Mouse (Mus musculus) right cerebral cortex, adult 18-20 months (tissue): ENCODE measurements around the gene Zfp423.

Experiments
- DNase-seq: peaks from one replicate; pipeline ENCODE4 v3.0.0; 2022; ENCODE audit warnings: mixed read lengths

The Zfp423 gene

GRCm38 (mm10) chr8:87689192-87689591 lies 270.2 kb downstream of the Zfp423 start:
- DNase-seq: no peak

DNA sequence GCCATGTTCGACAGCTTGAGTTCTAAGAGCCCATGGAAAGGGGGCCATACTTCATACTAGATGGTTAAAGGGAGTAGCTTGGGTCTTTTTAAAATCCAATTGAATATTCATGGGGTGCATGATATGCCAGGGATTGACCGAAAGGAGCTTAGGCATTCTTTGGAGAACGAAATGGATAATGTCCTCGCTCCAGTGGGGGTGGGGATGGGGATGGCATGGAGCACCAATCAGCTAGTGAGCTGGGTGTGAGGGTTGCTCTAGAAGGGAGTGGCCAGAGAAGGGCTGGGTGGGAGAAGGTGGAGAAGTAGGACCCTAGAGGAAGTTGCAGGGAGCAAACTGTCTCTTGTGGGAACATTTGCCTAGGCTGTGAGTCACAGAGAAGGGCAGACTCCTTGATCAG lies 271.0 kb downstream of the Zfp423 start:
- DNase-seq: no peak

DNA sequence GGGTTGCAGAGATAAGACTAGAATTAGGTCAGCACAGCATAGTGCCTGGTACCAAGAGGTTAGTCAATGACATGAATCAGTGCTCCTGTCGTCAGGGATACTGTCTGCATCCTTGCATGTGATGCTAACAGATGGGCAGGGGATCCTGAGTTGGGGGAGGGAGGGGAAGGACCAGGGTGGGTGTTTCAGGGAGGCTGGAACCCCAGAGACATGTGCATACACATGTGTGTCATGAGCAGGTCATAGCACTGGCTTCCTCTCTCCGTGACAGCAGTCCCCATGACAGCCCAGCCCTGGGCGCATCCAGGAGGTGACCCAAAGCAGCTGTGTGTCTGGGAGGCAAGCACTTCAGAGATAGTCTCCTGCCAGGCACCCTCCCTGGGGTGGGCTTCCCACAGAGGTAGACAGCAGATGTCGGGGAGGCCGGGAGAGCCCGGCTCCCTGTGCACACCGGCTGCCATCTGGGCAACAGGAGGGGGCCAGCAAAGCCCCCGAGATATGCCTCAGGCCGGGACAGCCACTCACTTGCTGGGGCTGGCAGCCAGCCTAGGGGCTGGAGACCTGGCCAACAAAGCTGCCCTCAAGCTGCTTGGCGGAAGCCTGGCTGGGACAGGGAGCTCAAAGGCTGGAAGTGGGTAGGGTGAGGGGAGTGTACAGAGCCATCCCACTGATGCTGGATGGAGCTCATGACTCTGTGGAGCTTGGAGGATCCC lies 272.3 kb downstream of the Zfp423 start:
- no peak for DNase-seq

GRCm38 (mm10) chr8:87686026-87686425 lies 273.4 kb downstream of the Zfp423 start:
- no peak for DNase-seq

- no peak for DNase-seq
These were observed 274.0 kb downstream of the Zfp423 start for GRCm38 (mm10) chr8:87685392-87685791.

- DNase-seq: no peak
These were observed 277.3 kb downstream of the Zfp423 start for GRCm38 (mm10) chr8:87682066-87682465.

- DNase-seq: no peak
These were observed 279.4 kb downstream of the Zfp423 start for GRCm38 (mm10) chr8:87680034-87680433.

DNA sequence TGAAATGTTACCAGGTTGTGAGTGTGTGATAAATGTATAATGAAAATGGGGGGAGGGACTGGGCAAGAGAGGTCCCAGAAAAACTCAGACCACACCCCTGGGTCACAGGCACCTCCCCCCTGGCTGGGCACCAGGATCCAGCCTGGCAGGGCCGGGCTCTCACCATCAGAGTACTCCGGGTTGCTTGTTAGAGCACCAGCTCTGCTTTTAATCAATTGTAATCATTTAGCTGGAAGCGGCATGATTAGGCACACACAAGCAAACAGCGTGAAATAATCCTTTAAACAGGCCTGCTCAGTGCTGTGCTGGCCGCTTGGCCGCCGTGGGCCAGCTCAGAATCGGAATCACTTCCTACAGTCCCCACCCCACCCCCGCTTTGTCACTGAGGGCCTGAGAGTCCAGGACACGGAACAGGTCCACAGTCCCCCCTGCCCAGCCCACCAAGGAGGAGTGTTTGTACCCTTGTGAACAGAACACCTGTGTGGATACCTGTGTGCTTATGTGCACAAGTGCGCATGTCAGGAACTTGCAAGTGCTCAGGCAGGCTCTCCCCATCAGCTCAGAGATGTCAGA lies 279.9 kb downstream of the Zfp423 start:
- no peak for DNase-seq

DNA sequence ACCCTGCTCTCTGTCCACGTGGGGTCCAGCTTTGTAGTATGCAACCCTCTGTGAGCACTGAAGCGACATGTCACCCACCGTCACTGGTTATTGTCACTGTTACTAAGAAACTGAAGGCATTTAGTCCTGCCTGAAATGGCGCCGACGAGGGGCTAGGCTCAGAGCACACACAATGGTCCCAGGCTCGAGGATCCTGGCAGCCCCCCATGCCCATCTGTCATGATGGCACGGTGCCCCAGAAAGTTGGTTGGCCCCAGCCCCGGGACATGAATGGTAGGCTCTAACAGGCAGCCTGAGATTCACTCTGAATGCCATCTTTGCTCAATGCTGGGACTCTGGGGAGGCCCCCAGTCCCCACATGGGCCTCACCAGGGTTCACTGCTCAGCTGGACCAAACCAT lies 284.0 kb downstream of the Zfp423 start:
- no peak for DNase-seq

DNA sequence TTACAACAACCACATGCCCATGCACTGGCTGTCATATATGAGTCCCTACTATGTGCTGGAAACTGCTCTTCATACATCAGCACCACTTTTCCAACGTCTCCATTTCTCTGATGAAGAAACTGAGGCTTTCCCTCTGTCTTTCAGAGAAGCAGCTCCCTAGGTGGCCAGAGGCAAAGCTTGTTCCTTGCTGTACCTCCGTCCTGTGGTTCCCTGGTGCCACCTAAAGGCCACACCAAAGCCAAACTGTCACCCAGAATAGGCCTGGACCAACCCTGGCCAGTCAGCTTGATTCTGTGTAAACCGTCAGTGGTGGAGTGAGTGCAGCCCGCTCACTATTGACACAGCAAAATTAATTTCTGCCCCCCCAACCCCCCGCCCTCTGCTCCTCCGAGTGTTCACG lies 285.2 kb downstream of the Zfp423 start:
- DNase-seq: no peak

DNA sequence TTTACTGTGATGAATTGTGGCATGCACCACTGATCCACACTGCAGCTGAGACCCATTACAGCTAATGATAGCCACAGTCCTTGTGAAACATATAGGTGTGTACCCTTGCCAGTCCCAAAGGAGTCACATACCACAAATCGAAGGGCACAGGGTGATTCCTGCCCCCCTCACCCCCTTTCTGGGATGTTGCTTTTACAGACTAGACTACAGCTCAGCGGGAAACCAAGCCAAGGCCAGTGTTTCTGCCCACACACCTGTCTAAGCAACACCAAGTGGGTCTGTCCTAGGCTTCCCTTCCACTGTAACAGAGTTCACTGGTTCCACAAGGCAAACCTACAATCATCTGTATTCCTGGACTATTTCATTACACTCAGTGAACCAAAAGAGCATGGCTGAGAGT lies 287.2 kb downstream of the Zfp423 start:
- no peak for DNase-seq

- DNase-seq: peak; percentile 33
These were observed 288.0 kb downstream of the Zfp423 start for GRCm38 (mm10) chr8:87671209-87671970.

DNA sequence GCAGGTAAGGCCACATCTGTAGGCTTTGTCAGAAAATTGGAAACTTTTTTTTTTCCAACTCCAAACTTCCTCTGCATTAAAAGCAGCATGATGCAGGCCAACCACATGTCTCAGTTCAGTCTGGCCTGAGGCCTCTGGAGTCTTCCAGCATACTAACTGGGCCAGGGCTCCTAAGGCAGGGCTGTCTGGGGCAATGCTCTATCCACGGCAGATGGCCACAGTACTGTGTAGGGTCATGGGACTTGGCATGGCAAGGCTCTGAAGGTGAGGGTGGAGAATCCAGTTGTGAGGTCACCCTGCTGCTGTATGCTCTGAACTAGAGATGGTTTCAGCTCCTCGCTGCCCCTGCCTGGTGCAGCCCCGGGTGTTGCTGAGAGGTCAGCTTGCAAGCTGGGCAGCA lies 289.2 kb downstream of the Zfp423 start:
- DNase-seq: no peak

DNA sequence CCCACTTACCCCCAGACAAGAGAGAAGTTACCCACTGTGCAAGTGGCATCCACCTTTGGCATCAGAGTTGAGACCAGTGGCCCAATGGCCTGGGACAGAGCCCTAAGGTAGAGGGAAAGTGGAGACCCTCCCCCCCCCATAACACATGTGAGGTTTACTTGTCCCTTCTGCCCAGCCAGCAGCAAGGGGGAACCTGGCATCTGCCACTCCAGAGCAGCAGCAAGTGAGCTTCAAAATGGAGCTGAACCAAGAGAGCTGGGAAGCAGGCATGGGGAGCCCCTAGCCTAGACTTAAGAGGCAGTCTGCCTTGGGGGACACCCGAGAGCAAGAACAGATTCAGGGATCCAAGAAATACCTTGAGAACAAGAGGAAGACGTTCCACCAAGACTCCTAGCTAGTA lies 290.7 kb downstream of the Zfp423 start:
- no peak for DNase-seq

DNA sequence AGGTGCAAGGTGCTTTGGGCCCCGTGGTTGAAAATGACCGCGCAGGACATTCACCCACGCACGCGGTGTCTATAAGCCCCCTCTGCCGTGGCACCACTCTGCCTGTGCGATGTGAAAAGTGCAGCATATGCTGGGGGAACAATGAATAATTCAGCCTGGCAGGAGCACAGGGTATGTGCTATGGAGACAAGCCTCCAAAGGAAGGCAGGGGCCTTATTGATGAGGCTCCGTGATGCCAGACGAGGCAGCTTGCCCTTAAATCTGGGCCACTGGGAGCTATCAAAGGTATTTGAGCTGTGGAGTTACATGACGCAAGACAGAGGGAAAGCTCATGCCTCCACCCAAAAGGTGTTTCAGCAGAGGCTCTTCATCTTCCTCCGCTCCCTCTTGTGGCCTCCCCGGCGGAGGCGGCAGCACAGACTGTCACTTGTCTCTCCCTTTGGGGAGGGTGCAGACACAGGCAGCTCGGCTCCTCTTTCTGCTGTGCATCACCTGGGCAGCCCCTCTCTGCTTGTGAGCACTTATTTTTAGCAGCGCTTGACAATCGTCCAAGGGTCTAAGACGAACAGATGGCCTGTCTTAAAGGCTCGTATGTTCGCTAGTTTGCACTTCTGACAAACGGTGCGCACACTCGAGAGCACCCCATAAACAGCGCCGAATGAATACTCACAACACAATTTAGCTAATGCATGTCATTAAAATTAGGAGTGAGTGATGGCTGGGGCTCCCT lies 291.3 kb downstream of the Zfp423 start:
- DNase-seq: peak; percentile 56

DNA sequence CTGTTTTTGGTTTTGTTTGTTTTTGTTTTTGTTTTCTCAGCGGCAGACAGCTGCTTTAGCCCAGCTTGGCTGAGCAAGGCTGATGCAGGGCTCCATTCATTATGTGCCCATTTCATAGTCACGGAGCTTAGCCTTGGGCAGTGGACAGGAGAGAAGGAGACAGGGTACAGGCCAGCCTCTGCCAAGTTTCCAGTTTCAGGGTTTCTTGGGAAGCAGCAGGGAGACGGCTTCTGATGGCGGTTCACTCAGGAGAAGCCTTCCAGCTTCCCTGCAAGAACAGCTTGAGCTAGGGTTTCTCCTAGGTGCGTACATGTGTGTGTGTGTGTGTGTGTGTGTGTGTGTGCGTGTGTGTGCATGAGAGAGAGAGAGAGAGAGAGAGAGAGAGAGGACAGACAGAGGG lies 292.1 kb downstream of the Zfp423 start:
- no peak for DNase-seq

DNA sequence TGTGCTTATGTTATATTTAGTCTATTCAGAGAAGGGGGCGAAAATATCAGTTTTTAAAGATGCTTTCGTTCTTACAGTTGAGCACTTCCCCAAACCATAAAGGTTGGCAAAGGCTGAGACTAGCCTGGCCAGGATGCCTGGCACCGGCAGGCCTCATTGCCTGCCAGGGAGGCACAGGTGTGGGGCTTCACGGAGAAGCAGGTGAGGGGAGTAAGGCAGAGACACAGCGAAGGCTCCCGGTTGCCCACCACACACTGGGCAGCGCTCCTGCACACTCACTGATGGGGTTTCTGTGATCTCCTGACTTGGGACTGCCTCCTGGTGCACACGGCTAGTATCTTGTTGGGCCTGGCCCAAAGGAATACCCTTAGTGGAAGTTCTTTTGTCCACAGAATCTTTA lies 294.1 kb downstream of the Zfp423 start:
- no peak for DNase-seq

- no peak for DNase-seq
These were observed 295.2 kb downstream of the Zfp423 start for GRCm38 (mm10) chr8:87664217-87664509.

DNA sequence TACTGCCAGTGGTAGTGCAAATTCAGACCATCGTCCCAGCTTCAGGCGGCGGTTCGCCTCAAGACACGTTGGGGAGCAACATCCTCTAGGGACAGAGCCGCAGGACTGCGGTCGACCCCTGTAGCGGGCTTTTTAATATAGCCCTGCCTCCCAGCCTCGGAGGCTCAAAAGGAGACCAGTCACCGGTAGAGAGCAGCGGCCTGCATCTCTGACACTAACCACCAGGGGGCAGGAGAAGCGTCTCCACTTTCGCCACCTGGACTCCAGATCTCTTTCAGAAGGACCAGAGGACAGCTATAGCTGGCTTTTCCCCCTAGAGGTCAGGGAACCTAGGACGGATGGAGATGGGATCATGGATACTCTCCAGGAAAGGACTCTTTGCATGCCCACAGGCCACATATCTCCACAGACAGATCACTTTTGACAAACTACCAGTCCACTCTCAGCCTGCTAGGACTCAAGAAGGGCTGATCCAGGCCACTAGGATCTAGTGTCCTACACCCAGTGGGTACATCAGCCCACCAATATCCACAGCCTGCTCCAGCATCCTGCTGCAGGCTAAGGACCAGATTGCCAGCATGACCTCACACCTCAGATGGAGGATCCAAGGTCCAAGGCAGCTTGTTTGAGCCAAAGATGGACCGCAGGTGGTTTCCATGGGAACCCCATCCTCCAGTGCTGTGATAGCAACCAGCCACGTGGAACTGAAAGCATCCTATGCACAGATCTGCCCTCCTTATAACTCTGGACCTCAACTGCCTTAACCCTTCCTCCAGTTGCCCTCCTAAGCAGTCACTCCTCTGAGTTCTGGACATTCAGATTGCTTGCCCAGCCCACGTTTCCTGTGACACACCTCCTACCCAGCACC lies 295.8 kb downstream of the Zfp423 start:
- DNase-seq: peak; percentile 77

DNA sequence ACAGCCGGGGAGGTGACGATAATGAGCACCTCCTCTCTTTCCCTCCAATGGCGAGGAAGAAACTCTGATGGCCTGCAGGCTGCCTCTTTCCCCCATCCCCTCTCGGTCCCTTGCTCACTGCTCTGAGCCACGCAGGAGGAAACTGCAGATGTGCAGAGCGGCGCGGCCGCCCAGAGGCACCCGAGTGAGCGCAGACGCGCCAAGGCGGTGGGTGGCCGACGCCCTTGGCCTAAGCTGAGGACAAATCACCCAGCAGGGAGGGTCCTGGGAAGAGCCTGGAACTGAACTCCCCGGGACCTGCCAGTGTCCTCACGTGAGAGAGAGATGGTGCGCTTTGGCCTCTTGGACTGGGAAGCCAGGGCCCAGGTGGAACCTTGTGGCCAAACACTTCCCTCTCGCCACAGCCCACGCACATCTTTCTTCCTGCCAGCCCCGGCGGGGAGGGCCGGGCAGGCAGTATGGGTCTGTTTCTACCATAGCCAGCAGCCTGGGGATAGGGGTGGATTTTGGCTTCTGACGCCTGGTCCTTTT lies 296.5 kb downstream of the Zfp423 start:
- no peak for DNase-seq

DNA sequence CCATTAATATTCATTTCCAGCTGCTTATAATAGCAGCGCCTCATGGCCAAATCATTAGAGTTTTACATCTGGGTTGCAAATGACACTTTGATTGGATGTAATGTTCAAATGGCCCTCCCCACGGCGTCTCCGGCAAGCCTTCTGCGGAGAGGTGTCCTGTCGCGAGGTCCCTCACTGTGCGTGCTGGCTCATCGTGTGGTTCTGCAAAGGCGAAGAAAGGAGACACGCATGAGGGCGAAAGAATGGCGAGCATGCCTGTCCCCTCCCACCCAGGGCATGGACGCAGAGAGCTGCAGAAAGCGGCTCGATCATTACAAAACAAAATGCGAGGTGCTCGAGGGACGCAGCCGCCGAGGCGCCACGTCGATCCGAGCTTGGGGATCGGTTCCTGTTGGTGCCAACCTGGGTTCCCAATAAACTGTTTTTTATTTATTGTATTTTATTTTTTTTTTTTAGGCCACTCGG lies 297.1 kb downstream of the Zfp423 start:
- DNase-seq: no peak
